Mouse (Mus musculus) adrenal gland, postnatal 4 days (tissue): ENCODE measurements around the gene Gpx4. TPM values are rescaled to one million over a fixed set of nuclear protein-coding genes. Genes with fewer than 3 reads are reported as not detected.

Experiments
- DNase-seq, 2 experiments: peaks; one replicate each; pipeline ENCODE4 v3.0.0; 2021 to 2022; ENCODE audit warnings: low spot score in 2 of 2, mixed read lengths in 2 of 2
- total RNA-seq, 2 experiments: library from RNA; stranded (reverse); gene quantifications; 2 replicates each; pipeline ENCODE4 v1.2.3; 2021

The Gpx4 gene
- total RNA-seq, 2 experiments from 2014 or later, result 576 to 622 TPM

GRCm38 (mm10) chr10:80071516-80071900 lies 24.5 kb downstream of the Gpx4 start:
- DNase-seq, result no peak

GRCm38 (mm10) chr10:80072623-80073489 lies 25.9 kb downstream of the Gpx4 start:
- no peak for DNase-seq

- DNase-seq, result peak in 1 of 2 experiments; percentile 65
Observed at GRCm38 (mm10) chr10:80074813-80075601, 28.0 kb downstream of the Gpx4 start.

- no peak for DNase-seq
Observed at GRCm38 (mm10) chr10:80075924-80076323, 29.0 kb downstream of the Gpx4 start.

DNA sequence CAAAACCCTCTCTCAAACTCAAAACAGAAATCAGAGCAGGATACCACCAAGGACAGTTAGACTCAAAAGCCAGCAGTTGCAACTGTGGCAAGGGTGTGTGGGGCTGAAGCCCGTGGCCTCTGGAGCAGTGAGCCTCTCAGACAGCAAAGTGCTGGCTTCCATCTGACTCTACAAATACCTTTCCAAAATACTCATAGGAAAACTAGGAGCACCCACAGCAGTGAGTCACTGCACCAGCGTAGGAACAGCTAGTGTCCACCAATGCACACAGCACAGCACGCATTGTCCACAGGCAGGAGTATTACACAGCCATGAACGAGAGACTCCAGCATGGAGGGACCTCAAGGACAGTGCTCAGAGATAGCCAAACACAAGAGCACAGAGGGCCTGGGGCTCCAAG lies 29.4 kb downstream of the Gpx4 start:
- DNase-seq, result no peak

- no peak for DNase-seq
Observed at GRCm38 (mm10) chr10:80077312-80077711, 30.3 kb downstream of the Gpx4 start.

GRCm38 (mm10) chr10:80078366-80078765 lies 31.4 kb downstream of the Gpx4 start:
- no peak for DNase-seq

- no peak for DNase-seq
Observed at GRCm38 (mm10) chr10:80080396-80081070, 33.6 kb downstream of the Gpx4 start.

- no peak for DNase-seq
Observed at GRCm38 (mm10) chr10:80081075-80081474, 34.1 kb downstream of the Gpx4 start.

- DNase-seq, result no peak
Observed at GRCm38 (mm10) chr10:80084817-80085487, 38.0 kb downstream of the Gpx4 start.

GRCm38 (mm10) chr10:80086847-80087246 lies 39.9 kb downstream of the Gpx4 start:
- no peak for DNase-seq

DNA sequence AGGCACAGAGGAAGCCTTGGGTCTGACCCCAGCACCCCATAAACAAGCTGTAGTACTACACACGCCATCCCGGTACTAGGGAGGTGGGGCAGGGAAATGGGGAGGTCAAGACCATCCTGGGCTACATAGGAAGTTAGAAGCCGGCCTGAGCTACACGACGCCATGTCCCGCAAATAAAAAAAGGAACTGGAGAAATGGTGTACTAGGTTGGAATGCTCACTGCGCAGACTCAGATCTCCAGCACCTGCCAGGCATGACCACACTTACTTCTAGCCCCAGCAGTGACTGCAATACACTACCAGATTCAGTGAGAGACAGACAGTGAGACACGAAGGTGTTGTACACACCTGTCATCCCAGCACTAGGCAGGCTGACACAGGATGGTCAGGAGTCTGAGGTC lies 40.5 kb downstream of the Gpx4 start:
- no peak for DNase-seq

DNA sequence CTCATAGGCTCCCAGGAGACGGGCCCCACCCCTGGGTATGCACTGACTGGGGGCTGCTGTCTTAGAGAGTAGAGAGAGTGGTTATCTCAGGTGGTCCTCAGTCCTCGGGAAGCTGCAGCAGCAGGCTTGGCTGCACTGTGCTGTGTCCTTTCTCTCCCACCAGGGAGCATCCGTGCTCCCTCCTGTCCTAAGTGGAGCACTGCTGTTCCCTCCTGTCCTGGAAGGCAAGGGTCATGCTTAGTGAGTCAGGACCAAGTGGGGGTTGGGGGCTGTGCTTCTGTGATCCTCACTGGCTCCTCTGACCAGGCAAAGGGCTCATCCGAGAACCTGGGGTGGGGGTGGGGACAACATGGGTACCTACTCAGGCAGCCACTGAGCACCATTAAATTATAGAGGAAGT lies 42.2 kb downstream of the Gpx4 start:
- DNase-seq, result no peak

GRCm38 (mm10) chr10:80091527-80091926 lies 44.6 kb downstream of the Gpx4 start:
- no peak for DNase-seq

DNA sequence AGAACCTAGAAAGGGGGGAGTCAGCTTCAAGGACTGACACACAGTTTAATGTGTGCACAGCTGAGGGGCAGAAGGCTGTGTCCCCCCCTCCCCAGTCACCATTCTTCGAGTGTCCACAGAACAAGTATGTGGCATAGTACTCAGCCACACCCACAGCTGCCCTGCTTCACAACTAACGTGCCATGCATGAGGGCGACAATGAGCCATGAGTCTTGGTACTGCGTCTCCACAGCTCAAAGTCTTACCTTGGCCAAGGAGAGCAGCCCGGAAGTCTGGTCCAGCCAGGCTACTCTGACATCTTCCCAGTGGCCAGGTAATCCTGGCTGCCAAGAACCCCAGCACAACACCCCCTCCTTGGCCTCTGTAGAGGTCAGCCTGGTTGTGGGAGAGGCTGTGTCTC lies 45.7 kb downstream of the Gpx4 start:
- no peak for DNase-seq

- DNase-seq, result no peak
Observed at GRCm38 (mm10) chr10:80094085-80094484, 47.1 kb downstream of the Gpx4 start.

- DNase-seq, result no peak
Observed at GRCm38 (mm10) chr10:80094684-80095083, 47.7 kb downstream of the Gpx4 start.

DNA sequence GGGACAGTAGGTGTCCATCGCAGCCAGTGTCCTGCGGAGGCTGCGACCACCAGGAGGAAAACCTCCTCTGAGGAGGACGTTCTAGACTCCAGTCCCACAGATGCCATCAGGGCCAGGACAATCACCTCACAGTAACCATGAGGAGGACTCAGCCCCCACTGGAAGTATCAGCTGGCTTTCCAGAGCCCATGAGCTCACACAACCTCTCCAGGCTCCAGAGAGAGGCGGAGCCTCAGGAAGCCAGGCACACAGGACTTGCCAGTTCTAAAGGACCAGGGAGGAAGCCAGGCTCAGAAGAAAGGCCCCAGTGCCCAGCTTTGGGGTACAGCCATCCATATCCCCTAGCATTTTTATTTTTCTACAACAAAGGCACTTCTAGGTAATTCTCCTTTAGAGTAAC lies 48.6 kb downstream of the Gpx4 start:
- no peak for DNase-seq

GRCm38 (mm10) chr10:80097275-80097674 lies 50.3 kb downstream of the Gpx4 start:
- DNase-seq, result no peak

DNA sequence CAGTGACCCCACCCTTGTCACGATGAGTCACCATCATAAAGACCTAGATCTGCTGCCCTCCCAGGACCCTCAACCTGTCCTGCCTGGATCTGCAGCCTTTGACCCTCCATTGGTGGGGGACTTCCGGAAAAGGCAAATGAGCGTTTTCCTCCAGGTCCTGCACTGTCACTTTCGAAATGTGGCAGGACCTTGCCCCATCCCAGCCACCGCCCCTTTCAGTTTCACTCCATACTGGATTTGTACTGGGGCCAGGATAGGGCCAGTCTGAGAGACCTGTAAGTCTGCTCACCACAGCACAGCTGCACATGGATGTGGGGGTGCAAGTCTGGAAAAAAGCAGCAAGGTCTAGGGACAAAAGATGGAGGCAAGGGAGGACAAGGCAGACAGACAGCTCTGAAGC lies 51.7 kb downstream of the Gpx4 start:
- no peak for DNase-seq

GRCm38 (mm10) chr10:80100982-80101381 lies 54.0 kb downstream of the Gpx4 start:
- DNase-seq, result no peak
